Mouse (Mus musculus): ENCODE measurements around the gene Rpl22. TPM values are rescaled to one million over a fixed set of nuclear protein-coding genes. Genes with fewer than 3 reads are reported as not detected.

Gene Rpl22
- polyA plus RNA-seq, 1 experiment from 2014 or later, result 282 TPM

GRCm38 (mm10) chr4:152321464-152321863 lies 4.1 kb upstream of the Rpl22 start:
- H3K9me3 ChIP-seq (replicated peaks), result no peaks in the 10 kb centered on the region
- H3K9ac ChIP-seq, result 0 out of 2 replicates have a peak overlapping the region, but pooled peaks have one; percentile 19
- peaks cover 27% of the 10 kb centered on the region for H3K27me3 ChIP-seq
- H3K4me1 ChIP-seq, result peaks cover 9% of the 10 kb centered on the region
- H3K4me2 ChIP-seq (replicated peaks), result no peak overlapping the region
- no peaks in the 10 kb centered on the region for H3K36me3 ChIP-seq
- WGBS, result 58% methylated on average over 5 of the region's 5 CpGs
- ATAC-seq (ENCODE audit: low FRiP score), result no peak
- H3K4me3 ChIP-seq, result no peak overlapping the region
- H3K27ac ChIP-seq, result no peak overlapping the region

GRCm38 (mm10) chr4:152324641-152325562 lies 640 bp upstream of the Rpl22 start:
- H3K27me3 ChIP-seq, result no peaks in the 10 kb centered on the region
- 54% methylated on average over 16 of the region's 16 CpGs for WGBS

GRCm38 (mm10) chr4:152326543-152326942 lies 1.0 kb downstream of the Rpl22 start:
- no peak overlapping the region for H3K27ac ChIP-seq
- H3K36me3 ChIP-seq, result peaks cover 38% of the 10 kb centered on the region
- WGBS, result 2% methylated on average over 11 of the region's 11 CpGs

More at GRCm38 (mm10) chr4:152324641-152325562, 640 bp upstream of the Rpl22 start:
- Histone ChIP-seq H3K27ac (no peak overlapping the region), H3K9me3 (replicated peaks) (no peaks in the 10 kb centered on the region), H3K36me3 (peaks cover 21% of the 10 kb centered on the region), H3K4me2 (replicated peaks) (peak overlapping the region; percentile 91), H3K9ac (no peak overlapping the region), H3K4me1 (peaks cover 18% of the 10 kb centered on the region), H3K4me3 (peak overlapping the region; percentile 96)
- ATAC-seq (ENCODE audit: low FRiP score), result peak; percentile 39

GRCm38 (mm10) chr4:152328691-152329090 lies 3.1 kb downstream of the Rpl22 start:
- 77% methylated on average over 6 of the region's 6 CpGs for WGBS

More at GRCm38 (mm10) chr4:152326543-152326942, 1.0 kb downstream of the Rpl22 start:
- Histone ChIP-seq H3K9me3 (replicated peaks) (no peaks in the 10 kb centered on the region), H3K4me3 (peak overlapping the region; percentile 96), H3K27me3 (no peaks in the 10 kb centered on the region), H3K9ac (peak overlapping the region; percentile 93), H3K4me1 (peaks cover 18% of the 10 kb centered on the region), H3K4me2 (replicated peaks) (peak overlapping the region; percentile 91)
- ATAC-seq (ENCODE audit: low FRiP score), result no peak

GRCm38 (mm10) chr4:152332952-152333351 lies 7.4 kb downstream of the Rpl22 start:
- Histone ChIP-seq H3K27ac (no peak overlapping the region), H3K4me2 (replicated peaks) (no peak overlapping the region), H3K4me3 (no peak overlapping the region), H3K4me1 (peaks cover 2% of the 10 kb centered on the region; the same call in 1 of the 2 replicates), H3K9ac (no peak overlapping the region), H3K27me3 (peaks cover 15% of the 10 kb centered on the region), H3K36me3 (peaks cover 79% of the 10 kb centered on the region), H3K9me3 (replicated peaks) (no peaks in the 10 kb centered on the region)
- 48% methylated on average over 2 of the region's 2 CpGs for WGBS
- ATAC-seq (ENCODE audit: low FRiP score), result peak; percentile 23; the same call in 1 of the 2 replicates

More at GRCm38 (mm10) chr4:152328691-152329090, 3.1 kb downstream of the Rpl22 start:
- no peak overlapping the region for H3K4me3 ChIP-seq
- H3K4me2 ChIP-seq (replicated peaks), result no peak overlapping the region
- peaks cover 59% of the 10 kb centered on the region for H3K36me3 ChIP-seq
- H3K27ac ChIP-seq, result no peak overlapping the region
- H3K27me3 ChIP-seq, result no peaks in the 10 kb centered on the region
- no peak overlapping the region for H3K9ac ChIP-seq
- H3K4me1 ChIP-seq, result peaks cover 18% of the 10 kb centered on the region
- no peaks in the 10 kb centered on the region for H3K9me3 ChIP-seq (replicated peaks)
- no peak for ATAC-seq (ENCODE audit: low FRiP score)

GRCm38 (mm10) chr4:152333587-152333986 lies 8.0 kb downstream of the Rpl22 start:
- ATAC-seq (ENCODE audit: low FRiP score), result no peak
- 0 out of 2 replicates have a peak, but pooled peaks cover 3% of the 10 kb centered on the region for H3K4me1 ChIP-seq
- H3K4me2 ChIP-seq (replicated peaks), result no peak overlapping the region
- H3K27me3 ChIP-seq, result peaks cover 19% of the 10 kb centered on the region
- H3K36me3 ChIP-seq, result peaks cover 76% of the 10 kb centered on the region
- WGBS, result 93% methylated on average over 12 of the region's 12 CpGs
- H3K9me3 ChIP-seq (replicated peaks), result no peaks in the 10 kb centered on the region
- H3K9ac ChIP-seq, result no peak overlapping the region
- no peak overlapping the region for H3K4me3 ChIP-seq
- no peak overlapping the region for H3K27ac ChIP-seq

GRCm38 (mm10) chr4:152337772-152338171 lies 12.2 kb downstream of the Rpl22 start:
- H3K9me3 ChIP-seq (replicated peaks), result no peaks in the 10 kb centered on the region
- H3K27me3 ChIP-seq, result peaks cover 57% of the 10 kb centered on the region
- H3K4me1 ChIP-seq, result peaks cover 21% of the 10 kb centered on the region
- H3K4me2 ChIP-seq (replicated peaks), result no peak overlapping the region; the same call in 1 of the 2 replicates
- no peak overlapping the region for H3K4me3 ChIP-seq
- H3K36me3 ChIP-seq, result peaks cover 34% of the 10 kb centered on the region
- H3K27ac ChIP-seq, result no peak overlapping the region
- H3K9ac ChIP-seq, result no peak overlapping the region
- 24% methylated on average over 6 of the region's 6 CpGs for WGBS
- no peak for ATAC-seq (ENCODE audit: low FRiP score)

GRCm38 (mm10) chr4:152338419-152339292 lies 13.1 kb downstream of the Rpl22 start, which contains the start of gene Chd5:
Gene Chd5, plus strand, starts transcription at chr4:152338651.
- peaks cover 21% of the 10 kb centered on the region for H3K4me1 ChIP-seq
- H3K36me3 ChIP-seq, result peaks cover 25% of the 10 kb centered on the region
- H3K27ac ChIP-seq, result peak within 1 kb of the TSS; percentile 36; the same call in 1 of the 2 replicates
- ATAC-seq (ENCODE audit: low FRiP score), result peak; percentile 38; the same call in 1 of the 2 replicates
- H3K4me3 ChIP-seq, result peak within 1 kb of the TSS; percentile 66
- no peaks in the 10 kb centered on the region for H3K9me3 ChIP-seq (replicated peaks)
- H3K27me3 ChIP-seq, result peaks cover 62% of the 10 kb centered on the region
- 2% methylated on average over 83 of the region's 120 CpGs for WGBS
- H3K9ac ChIP-seq, result peak within 1 kb of the TSS; percentile 78
- peak within 1 kb of the TSS; percentile 100 for H3K4me2 ChIP-seq (replicated peaks)

GRCm38 (mm10) chr4:152339293-152339790 lies 13.8 kb downstream of the Rpl22 start:
- Histone ChIP-seq H3K27me3 (peaks cover 63% of the 10 kb centered on the region), H3K36me3 (peaks cover 19% of the 10 kb centered on the region), H3K9ac (peak overlapping the region; percentile 78), H3K4me1 (peaks cover 21% of the 10 kb centered on the region), H3K27ac (peak overlapping the region; percentile 36; the same call in 1 of the 2 replicates), H3K4me3 (peak overlapping the region; percentile 66), H3K9me3 (replicated peaks) (no peaks in the 10 kb centered on the region), H3K4me2 (replicated peaks) (peak overlapping the region; percentile 100)
- under 1% methylated on average over 9 of the region's 26 CpGs for WGBS
- 0 out of 2 replicates have a peak, but pooled peaks have one; percentile 8 for ATAC-seq (ENCODE audit: low FRiP score)

GRCm38 (mm10) chr4:152340584-152341284 lies 15.2 kb downstream of the Rpl22 start:
- H3K4me2 ChIP-seq (replicated peaks), result peak overlapping the region; percentile 100; the same call in 1 of the 2 replicates
- peaks cover 66% of the 10 kb centered on the region for H3K27me3 ChIP-seq
- no peaks in the 10 kb centered on the region for H3K9me3 ChIP-seq (replicated peaks)
- H3K9ac ChIP-seq, result no peak overlapping the region
- peaks cover 21% of the 10 kb centered on the region for H3K4me1 ChIP-seq
- no peak for ATAC-seq (ENCODE audit: low FRiP score)
- H3K4me3 ChIP-seq, result no peak overlapping the region
- peaks cover 5% of the 10 kb centered on the region; the same call in 1 of the 2 replicates for H3K36me3 ChIP-seq
- no peak overlapping the region for H3K27ac ChIP-seq
- WGBS, result 33% methylated on average over 15 of the region's 15 CpGs

- no peak for ATAC-seq (ENCODE audit: low FRiP score)
- Histone ChIP-seq H3K4me3 (no peak overlapping the region), H3K27ac (no peak overlapping the region), H3K4me2 (replicated peaks) (no peak overlapping the region), H3K9me3 (replicated peaks) (no peaks in the 10 kb centered on the region), H3K27me3 (peaks cover 56% of the 10 kb centered on the region), H3K9ac (no peak overlapping the region), H3K36me3 (no peaks in the 10 kb centered on the region), H3K4me1 (peaks cover 21% of the 10 kb centered on the region)
- 12% methylated on average over 5 of the region's 5 CpGs for WGBS
Observed at GRCm38 (mm10) chr4:152343296-152343695, 17.8 kb downstream of the Rpl22 start.

All from hindbrain, embryonic 12.5 days (tissue).